Mouse (Mus musculus) urinary bladder, postnatal 0 days (tissue): ENCODE data around the gene AW549877. TPM values are rescaled to one million over a fixed set of nuclear protein-coding genes. Genes with fewer than 3 reads are reported as not detected.

Experiments
- polyA plus RNA-seq: library from polyadenylated mRNA; unstranded; fragments of >200 nt; fragmentation: Nextera tagmentation; extraction: Ambion mirVana; gene quantifications from 2 replicates; pipeline ENCODE4 v1.2.1, GENCODE M21; 2015

Gene AW549877
- 14.6 and 17.8 TPM in 2 replicates for polyA plus RNA-seq

GRCm38 (mm10) chr15:3995448-3996266 lies at the start of gene AW549877:
Gene AW549877, minus strand, starts transcription at chr15:3995744.

GRCm38 (mm10) chr15:4026231-4026773 lies 30.8 kb upstream of the AW549877 start, which contains the start of gene Oxct1:
Gene Oxct1, plus strand, starts transcription at chr15:4026383.

GRCm38 (mm10) chr15:3979061-3979848 lies 16.3 kb downstream of the AW549877 start, which contains the start of gene Fbxo4:
Gene Fbxo4, minus strand, starts transcription at chr15:3979573.

Other genes with a start within 250 kb of the AW549877 start
- gene Fbxo4, start 16.2 kb downstream of the AW549877 start, polyA plus RNA-seq = 15.3 and 17.9 TPM in 2 replicates
- 165 and 236 TPM in 2 replicates for gene Oxct1, start 30.6 kb upstream of the AW549877 start, polyA plus RNA-seq